Mouse (Mus musculus) urinary bladder, postnatal 25 days (tissue): ENCODE data around the gene Psmb6.
"Not testable (repeated sequence)": the region's sequence is repeated elsewhere in the genome, so short reads cannot be mapped to it uniquely, and the experiment has no call there.

Experiments
- DNase-seq: peaks from one replicate; pipeline ENCODE4 v3.0.0; 2022; ENCODE audit warnings: low spot score

Gene Psmb6

DNA sequence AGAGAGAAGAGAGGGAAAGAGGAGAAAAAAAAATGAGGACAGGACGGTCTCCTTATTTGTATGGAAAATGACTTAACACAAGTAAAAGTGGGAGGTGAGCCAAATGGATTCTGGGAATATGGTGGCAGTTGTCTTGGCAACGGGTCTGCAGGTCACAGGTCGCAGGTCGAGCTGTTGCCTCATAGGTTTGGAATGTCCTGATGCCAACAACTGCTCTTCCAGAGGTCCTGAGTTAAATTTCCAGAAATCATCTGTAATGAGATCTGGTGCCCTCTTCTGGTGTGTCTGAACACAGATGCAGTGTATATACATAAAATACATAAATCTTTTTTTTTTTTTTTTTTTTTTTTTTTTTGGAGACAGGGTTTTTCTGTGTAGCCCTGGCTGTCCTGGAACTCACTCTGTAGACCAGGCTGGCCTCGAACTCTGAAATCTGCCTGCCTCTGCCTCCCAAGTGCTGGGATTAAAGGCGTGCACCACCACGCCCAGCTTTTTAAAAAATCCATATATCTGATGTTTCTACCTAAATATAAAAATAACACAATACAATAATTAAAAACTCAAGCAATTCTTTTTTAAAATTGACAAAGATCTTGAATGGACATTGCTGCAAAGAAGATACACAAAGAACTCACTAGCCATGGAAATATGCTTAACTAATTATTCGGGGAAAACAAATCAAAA lies 1.7 kb upstream of the Psmb6 start:
- DNase-seq, result not testable (repeated sequence)

DNA sequence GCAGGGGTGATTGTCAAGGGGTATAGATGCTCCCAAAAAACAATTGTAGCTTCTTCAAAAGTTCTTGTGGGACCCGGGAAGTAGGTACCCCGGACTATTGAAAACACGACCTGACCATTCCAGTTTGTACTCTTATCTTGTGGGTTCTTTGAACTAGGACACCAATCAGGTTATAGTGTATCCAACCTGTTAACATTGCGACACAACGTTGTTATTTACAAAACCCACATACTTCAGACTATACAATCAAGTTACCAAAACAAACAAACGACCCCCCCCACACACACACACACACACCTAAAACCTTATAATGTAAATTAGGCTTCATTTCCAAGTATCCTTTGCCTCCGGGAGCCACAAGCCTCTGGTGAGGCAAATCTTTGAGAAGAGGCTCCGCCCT lies 385 bp upstream of the Psmb6 start:
- no peak for DNase-seq

DNA sequence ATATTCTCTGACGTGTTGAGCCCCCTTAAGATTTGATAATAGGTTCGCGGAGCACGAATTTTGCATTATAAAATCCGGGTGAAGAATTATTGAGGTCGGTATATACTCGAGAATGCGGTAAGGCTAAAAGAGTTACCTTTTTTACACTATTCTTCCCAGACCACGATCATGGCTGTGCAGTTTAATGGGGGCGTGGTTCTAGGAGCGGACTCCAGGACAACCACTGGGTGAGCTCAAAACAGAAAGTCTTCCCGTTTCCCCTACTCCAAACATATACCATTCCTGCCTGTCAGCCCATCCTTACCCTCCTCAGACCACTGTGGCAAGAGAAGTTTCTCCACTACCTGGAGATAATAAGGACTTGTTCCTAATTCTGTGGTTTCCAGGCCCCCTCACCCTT lies 559 bp downstream of the Psmb6 start:
- DNase-seq, result no peak

DNA sequence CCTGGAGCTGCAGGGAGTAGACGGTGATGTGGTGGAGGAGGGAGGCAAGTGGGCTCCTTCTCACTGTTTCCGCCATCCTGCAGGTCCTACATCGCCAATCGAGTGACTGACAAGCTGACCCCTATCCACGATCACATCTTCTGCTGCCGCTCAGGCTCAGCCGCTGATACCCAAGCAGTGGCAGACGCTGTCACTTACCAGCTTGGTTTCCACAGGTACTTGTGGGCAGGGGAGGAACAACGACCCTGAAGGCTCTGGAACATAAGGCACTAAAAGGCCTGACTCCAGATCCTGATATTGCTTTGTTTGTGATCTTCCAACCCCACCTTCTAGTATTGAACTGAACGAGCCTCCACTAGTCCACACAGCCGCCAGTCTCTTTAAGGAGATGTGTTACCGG lies 1.0 kb downstream of the Psmb6 start:
- no peak for DNase-seq

DNA sequence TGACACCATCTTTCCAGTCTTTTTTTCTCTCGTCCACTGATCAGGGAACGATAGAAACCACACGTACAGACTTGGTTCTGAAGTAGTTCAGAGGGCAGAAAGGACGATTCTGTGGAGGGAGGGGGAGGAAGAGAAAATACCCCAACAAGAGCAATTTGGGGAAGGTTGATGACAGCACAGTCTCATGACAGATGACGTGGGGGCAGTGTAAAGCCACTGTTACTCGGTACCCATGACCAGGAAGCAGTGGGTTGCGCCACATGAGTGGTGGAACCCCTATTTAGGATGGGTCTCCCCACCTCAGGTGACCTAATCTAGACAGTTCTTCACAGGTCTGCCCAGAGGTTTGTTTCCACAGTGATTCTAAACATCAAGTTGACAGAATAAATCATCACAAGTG lies 3.4 kb downstream of the Psmb6 start:
- no peak for DNase-seq

DNA sequence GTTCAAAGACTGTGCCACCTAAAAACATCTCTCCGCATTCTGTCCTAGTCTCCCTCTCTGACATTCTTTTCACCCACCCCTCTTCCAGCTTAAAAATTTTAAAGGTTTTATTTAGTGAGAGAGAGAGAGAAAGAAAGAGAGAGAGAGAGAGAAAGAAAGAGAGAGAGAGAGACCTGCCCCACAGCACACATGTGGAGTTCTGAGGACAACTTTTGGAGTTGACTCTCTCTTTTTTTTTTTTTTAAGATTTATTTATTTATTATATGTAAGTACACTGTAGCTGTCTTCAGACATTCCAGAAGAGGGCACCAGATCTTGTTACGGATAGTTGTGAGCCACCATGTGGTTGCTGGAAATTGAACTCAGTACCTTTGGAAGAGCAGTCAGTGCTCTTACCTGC lies 5.9 kb downstream of the Psmb6 start:
- not testable (repeated sequence) for DNase-seq

DNA sequence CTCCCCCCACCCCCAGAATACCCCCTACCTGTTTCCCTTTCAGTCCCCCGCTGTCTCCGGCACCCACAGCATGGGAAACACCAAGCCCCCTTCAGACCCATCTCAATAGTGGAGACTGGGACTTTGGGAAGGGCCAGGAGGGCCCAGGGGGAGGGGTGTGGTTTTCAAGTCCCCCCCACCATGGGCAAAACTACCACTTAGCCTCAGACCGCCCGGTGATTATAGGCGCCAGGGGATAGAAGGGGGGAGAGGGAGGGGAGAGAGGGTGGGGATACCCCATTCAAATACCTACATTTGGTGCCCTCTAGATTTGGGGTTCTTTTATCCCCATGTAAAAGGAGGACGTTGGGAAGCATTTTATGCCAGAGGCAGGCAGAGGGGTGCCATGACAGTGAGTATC lies 7.7 kb downstream of the Psmb6 start, which contains the start of gene Gm40193:
TSS of gene Gm40193 (minus strand) at position 101 of the 400 bp plus-strand sequence.
- no peak for DNase-seq

DNA sequence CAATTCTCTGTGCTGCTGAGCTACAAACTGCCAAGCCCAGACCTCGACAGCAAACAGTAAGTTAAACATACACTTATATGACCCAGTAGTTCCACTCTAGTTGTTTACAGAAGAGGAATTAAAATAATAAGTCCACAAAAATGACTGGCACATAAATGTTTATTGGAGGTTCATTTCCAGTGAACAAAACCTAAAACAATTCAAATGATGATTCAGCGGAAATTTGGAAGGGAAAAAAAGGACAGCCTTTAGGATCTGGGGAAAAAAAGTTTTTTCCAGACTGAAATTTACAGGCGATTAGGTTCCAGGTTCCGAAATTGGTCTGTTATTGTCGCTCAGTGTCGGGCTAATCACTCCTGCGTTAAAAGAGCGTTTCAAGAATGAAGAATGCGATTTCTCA lies 14.3 kb downstream of the Psmb6 start:
- DNase-seq, result no peak

DNA sequence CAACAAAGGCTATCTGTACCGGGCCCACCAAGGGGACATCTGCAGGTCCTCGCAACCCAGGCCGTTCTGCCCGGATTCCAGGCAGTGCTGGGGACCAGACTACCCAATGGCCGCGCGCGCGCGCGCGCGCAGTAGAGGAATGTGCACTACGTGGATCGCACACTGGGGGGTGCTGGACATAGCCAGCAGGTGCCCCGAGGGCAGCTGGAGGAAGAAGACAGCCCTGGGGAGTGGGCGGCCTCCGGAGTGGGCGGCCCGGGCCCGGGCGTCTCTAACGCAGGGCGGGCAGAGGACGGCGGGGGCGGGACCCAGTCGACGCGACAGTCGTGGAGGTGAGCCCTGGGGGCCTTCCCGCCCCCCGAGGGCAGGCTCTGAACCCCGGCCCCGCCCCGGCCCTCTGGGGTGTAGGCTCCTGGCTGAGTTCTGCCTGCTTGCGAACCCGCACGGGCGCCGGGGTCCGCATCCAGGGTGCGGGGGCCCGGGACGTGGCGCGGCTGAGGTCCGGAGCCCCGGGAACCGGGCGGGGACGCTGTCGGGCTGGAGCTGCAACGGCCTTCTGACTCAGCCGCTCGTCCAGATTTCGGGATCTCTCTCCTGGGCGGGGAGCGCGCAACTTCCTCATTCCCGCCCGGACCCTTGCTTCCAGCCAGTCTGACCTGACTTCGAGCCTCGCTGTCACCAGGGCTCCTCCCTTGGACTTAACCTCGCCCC lies 14.9 kb downstream of the Psmb6 start, which contains the start of gene Pld2:
TSS of gene Pld2 (plus strand) at position 188 of the 711 bp plus-strand sequence.
- DNase-seq, result peak; percentile 78

DNA sequence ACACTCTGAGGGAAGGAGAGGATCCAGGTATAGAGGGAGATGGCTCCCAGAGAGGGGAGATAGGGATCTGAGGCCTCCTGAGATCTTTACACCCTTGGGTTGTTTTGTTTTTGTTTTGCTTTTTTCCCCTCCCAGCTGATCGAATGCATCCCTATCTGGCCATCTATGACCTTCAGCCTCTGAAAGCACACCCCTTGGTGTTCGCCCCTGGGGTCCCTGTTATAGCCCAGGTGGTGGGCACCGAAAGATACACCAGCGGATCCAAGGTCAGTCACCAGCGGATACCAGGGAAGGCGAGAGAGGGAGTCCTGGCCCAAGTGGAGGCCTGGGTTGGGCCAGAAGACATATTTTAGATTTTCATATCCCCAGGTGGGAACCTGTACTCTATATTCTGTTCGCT lies 15.8 kb downstream of the Psmb6 start:
- no peak for DNase-seq

DNA sequence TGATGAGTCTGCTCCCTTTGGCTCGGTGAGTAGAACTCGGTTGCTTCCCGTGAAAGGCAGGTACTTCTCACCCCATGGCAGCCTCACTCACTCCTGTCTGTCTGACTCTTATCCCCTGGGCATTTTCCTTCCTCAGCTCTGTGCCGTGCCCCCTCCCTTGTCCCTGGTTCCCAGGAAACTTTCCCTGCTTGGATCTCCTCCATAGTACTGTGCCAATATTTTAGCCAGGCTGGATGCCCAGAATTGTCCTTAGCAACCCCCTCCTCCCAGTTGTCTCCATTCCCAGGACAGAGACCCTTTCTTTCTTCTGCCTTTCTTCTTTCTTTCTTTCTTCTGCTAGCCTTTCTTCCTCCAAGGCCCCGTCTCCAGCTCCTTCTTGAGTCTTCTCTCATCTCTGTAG lies 16.2 kb downstream of the Psmb6 start:
- no peak for DNase-seq

DNA sequence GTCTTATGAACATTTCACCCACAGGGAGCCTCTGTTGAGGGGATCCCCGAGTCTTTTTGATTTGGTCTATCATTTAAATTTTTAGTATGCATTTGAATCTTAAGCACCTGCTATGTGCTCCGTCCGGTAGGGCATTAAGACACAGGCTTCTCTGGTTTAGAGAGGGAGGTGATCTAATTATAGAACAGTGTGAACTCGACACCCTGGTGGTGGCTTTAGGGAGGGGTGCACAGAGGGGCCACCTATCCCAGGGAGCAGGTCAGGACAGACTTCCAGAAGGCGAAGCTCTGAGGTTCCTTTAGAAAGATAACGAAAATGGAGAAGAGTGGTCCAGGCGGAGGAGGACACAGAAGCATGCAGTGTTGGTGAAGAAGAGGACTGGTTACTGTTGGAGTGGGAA lies 19.3 kb downstream of the Psmb6 start:
- no peak for DNase-seq

DNA sequence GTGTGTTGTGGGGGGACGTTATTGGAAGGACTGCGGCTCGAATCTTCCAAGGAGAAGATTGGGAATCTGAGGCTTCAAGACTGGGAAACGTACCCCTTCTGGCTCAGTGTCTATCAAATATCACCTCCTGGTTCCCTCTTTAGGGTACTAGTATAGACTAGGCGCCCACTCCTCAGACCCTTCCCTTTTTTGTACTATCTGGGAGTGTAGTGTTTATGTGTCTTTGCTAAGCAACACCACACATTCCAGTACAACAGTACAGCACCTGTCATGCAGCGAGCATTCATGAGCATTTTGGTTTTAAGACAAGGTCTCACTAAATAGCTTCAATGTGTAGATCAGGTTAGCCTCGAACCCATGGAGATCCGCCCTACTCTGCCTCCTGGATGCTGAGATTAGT lies 26.4 kb downstream of the Psmb6 start:
- DNase-seq, result no peak

DNA sequence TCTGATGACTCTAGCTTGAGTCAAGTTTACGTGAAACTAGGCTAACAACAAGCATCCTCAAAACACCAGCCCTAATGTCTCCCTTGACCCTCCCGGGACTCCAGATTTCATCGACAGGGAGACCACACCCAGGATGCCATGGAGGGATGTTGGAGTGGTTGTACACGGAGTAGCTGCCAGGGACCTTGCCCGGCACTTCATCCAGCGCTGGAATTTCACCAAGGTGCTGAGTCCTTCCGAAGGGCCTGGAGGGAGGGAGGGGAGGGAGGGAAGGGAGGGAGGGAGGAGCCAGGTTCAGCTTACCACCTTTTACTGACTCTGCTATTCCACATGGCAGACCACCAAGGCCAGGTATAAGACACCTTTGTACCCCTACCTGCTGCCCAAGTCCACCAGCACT lies 28.8 kb downstream of the Psmb6 start:
- no peak for DNase-seq

DNA sequence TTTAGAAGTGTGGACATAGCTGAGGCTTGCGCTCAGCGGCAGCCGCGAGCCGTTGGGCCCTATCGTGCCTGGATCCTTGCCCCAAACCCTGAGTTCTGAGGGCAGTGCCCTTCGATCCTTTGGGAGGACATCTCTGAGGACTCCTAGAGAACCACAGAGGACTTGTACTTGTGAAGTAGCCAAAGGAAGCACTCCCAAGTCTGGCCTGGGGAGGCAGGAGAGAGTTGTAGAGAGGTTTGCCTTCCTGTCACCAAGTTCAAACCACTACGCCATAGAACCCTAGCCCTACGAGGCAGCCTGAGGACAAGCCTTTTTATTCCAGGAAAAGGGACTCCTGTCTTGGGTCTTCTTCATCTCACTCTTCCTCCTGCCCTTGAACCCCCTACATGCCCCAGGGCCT lies 32.4 kb downstream of the Psmb6 start:
- no peak for DNase-seq

DNA sequence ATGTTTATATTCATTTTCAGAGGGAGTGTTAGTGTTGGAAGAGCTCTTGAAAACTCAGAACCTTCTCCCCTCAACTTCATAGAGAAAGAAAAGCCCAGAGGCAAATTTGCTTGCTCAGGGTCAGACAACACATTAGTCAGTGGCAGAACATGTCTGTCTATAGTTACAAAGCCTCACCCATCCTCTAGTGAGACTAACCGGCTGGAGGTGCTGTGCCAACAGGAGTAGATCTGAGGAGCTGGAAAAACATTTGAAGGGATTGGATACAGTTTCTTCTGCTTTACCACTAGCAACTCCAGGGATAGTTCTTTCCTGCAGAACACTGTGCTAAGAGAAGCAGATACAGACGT lies 36.7 kb downstream of the Psmb6 start:
- no peak for DNase-seq

DNA sequence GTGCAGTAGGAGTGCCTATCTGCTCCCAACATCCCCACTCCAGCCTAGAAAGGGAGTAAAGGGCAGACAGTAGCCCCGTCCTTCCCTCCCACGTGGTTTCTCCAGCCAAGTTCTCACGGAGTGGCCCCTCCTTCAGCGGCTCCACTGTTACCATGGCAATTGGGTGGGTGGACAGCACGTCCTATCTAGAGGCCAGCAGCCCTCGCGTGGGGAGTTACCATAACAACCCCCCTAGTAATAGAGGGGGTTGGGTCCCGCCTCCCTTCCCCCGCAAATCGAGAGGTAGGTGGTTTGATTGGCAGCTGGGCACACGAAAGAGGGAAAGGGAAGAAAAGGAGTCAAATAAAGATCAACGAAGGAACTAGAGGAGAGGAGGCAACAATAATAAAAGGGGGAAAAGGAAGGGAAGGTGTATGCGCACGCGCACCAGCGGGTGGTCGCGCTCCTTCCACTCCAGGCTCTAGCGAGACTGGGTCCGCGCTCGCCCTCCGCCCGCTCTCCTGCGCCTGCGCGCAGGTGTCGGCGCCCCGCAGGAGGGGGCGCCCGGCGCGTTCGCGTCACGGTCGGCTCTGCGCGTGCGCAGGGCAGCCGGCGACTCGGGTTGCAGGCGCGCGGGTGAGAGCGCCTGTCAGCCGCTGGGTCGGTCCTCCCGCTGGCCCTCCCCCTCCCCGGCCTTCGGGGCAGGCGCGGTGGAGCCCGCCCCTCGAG lies 37.3 kb downstream of the Psmb6 start, which contains the start of gene Mink1:
TSS of gene Mink1 (plus strand) at position 595 of the 708 bp plus-strand sequence.
- DNase-seq, result peak; percentile 85

DNA sequence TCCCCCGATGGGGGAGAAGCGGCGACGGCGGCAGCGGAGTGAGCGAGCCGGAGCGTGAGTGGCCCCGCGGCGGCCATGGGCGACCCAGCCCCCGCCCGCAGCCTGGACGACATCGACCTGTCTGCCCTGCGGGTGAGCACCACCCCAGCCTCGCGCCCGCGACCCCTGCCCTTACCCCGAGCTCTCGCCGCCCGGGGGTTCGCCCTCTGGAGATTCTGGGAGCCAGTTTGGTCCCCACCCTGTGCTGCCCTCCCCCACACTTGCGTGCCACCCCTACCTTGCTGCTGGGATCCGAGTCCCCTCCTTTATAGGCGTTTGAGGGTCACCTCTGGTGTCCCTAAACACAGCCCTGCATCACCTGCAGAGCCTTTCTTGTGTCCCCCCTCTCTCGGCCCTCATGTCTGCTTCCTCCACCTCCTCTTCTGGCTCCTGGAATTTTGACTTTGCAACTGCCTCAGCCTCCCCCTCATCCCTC lies 37.9 kb downstream of the Psmb6 start:
- no peak for DNase-seq

DNA sequence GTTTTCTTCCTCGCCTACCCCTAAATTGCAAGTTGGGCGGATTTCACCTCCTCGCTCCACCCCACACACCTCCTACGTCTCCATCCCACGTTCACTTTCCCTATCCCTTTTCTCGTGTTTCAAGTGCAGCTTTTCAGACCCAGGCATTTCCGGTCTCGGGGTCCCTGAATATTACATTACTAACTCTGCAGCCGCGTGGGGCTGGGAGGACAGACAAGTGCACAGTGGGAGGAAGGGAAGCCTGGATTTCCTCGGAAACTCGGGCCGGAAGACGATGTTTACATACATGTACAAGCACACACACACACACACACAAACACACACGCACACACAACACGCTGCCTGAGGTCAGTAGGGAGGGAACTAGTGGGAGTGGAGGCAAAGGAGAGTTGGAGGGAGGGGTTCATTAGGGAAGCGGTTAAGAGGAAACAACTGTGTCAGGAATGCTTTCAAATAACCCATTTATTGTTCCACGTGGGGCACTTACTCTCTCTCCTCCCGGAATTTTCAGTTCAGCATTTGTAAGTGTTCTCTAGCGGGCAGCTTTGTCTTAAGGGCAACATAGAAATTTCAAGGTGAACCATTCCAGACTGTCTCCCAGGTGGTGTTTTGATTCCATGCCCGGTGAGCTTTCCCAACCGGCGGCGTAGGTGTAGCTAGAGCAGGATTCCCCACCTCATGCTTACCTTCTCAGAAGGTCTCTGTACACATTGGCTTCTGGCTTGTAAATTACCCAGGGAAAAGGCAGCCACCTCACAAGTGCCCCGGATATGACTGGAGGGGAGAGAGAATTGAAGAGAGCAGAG lies 38.5 kb downstream of the Psmb6 start:
- DNase-seq, result no peak

DNA sequence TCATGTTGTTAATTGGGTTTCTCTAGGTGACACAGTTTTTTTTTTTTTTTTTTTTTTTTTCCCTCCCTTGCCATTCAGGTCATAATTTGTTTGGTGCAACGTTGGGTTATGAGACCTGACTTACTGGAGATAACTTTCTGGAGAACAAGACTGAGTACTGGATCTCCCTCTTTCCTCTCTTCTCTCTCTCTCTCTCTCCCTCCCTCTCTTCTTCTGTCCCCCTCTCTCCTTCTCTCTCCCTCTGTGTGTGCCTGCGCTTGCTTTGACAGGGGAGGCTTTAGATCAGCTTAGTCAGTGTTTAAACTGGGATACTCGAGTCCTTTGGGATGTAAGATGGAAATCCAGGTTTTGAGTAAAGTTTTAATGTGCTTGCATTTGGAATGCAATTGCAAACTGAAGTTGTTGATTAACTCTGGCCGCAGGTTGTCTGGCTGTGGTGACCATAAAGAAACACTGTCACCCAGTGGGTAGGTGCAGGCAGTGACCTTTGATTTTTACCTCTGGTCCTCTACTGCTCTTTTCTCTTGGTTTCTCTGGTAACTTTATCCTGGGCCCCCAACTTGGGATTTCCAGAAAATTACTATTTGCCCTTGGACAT lies 39.2 kb downstream of the Psmb6 start:
- no peak for DNase-seq

DNA sequence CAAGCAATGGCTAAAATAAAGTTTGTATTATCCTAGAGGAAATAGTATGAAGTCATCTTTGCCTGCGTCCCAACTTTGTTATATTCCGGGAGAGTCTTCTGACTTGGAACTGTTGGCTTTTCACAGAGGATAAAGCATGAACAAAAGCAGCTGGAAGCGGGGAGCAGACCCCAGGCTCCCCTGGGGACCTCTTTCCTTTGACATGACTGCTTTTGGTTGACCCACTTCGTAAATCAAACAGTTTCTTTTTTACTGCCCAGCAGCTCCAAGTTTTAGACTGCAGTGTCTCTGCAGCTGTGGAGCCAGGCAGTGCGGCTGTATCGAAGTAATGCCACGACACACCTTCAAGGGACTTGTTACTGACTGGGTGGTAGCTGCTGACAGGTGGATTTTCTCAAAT lies 41.4 kb downstream of the Psmb6 start:
- no peak for DNase-seq

DNA sequence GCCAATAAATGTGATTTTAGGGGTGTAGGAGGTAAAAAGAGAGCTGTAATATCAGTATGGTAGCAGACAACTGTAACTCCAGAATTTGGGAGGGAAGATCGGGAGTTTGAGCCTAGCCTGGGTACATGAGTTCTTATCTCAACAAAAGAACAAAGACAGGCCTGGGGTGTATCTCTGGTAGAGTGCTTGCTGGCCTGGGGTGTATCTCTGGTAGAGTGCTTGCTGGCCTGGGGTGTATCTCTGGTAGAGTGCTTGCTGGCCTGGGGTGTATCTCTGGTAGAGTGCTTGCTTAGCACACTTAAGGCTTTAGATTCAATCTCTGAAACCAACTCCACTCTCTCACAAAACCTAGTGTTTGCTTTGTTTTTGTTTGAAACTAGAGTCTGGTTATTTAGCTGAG lies 45.4 kb downstream of the Psmb6 start:
- not testable (repeated sequence) for DNase-seq
